Mouse (Mus musculus) spleen, postnatal 4 days (tissue): ENCODE data around the gene Nlrp4f.

Source experiments
- DNase-seq, 2 experiments: peaks; one replicate each; pipeline ENCODE4 v3.0.0; 2022; ENCODE audit warnings: low spot score in 2 of 2

Gene Nlrp4f

GRCm38 (mm10) chr13:65205877-65206276, at the start of gene Nlrp4f:
Gene Nlrp4f (minus strand): TSS chr13:65205977.
- DNase-seq = no peak

GRCm38 (mm10) chr13:65243273-65243672, 37.5 kb upstream of the Nlrp4f start:
- no peak for DNase-seq

GRCm38 (mm10) chr13:65242319-65242787, 36.6 kb upstream of the Nlrp4f start:
- peak in 1 of 2 experiments; percentile 69 for DNase-seq

- peak in 1 of 2 experiments; percentile 30 for DNase-seq
Observed at GRCm38 (mm10) chr13:65241627-65242318, 36.0 kb upstream of the Nlrp4f start.

GRCm38 (mm10) chr13:65241099-65241626, 35.4 kb upstream of the Nlrp4f start:
- peak; percentile 92 to 97 for DNase-seq

GRCm38 (mm10) chr13:65240509-65241098, 34.8 kb upstream of the Nlrp4f start:
- peak; percentile 94 to 98 for DNase-seq

- no peak for DNase-seq
Observed at GRCm38 (mm10) chr13:65237211-65237610, 31.4 kb upstream of the Nlrp4f start.

- DNase-seq = no peak
Observed at GRCm38 (mm10) chr13:65226657-65227056, 20.9 kb upstream of the Nlrp4f start.

- no peak for DNase-seq
Observed at GRCm38 (mm10) chr13:65225945-65226344, 20.2 kb upstream of the Nlrp4f start.

GRCm38 (mm10) chr13:65200667-65201066, 5.1 kb downstream of the Nlrp4f start:
- DNase-seq = no peak

GRCm38 (mm10) chr13:65176472-65177091, 29.2 kb downstream of the Nlrp4f start:
- DNase-seq = no peak

GRCm38 (mm10) chr13:65175734-65176471, 29.9 kb downstream of the Nlrp4f start:
- peak; percentile 16 to 71 for DNase-seq

- no peak for DNase-seq
Observed at GRCm38 (mm10) chr13:65174102-65174501, 31.7 kb downstream of the Nlrp4f start.

GRCm38 (mm10) chr13:65149940-65150339, 55.8 kb downstream of the Nlrp4f start, which contains the start of gene Olfr466:
Gene Olfr466 (plus strand): TSS chr13:65150240.
- DNase-seq = no peak

- no peak for DNase-seq
Observed at GRCm38 (mm10) chr13:65137789-65138188, 68.0 kb downstream of the Nlrp4f start, which contains the start of gene Olfr465-ps1. Gene Olfr465-ps1 (plus strand): TSS chr13:65138089.
